Mouse (Mus musculus) liver (tissue): ENCODE results near the gene Hip1r.

Experiments used
- DNase-seq: peaks from one replicate; pipeline ENCODE4 v3.0.0-alpha.2; 2020; ENCODE audit warnings: mixed read lengths

Hip1r gene

GRCm38 (mm10) chr5:123997811-123998210 is 24.4 kb downstream of the Hip1r start:
- no peak for DNase-seq

- no peak for DNase-seq
These were observed 24.9 kb downstream of the Hip1r start for GRCm38 (mm10) chr5:123998370-123998769.

GRCm38 (mm10) chr5:124000824-124001223 is 27.4 kb downstream of the Hip1r start:
- peak; percentile 90 for DNase-seq

- no peak for DNase-seq
These were observed 27.8 kb downstream of the Hip1r start for GRCm38 (mm10) chr5:124001274-124001673.

- DNase-seq = no peak
These were observed 29.4 kb downstream of the Hip1r start for GRCm38 (mm10) chr5:124002876-124003275.

GRCm38 (mm10) chr5:124003375-124003774 is 29.9 kb downstream of the Hip1r start:
- no peak for DNase-seq

GRCm38 (mm10) chr5:124004356-124005150 is 31.1 kb downstream of the Hip1r start:
- DNase-seq = no peak

GRCm38 (mm10) chr5:124005151-124005500 is 31.7 kb downstream of the Hip1r start:
- no peak for DNase-seq

- no peak for DNase-seq
These were observed 32.2 kb downstream of the Hip1r start for GRCm38 (mm10) chr5:124005591-124005990.

- no peak for DNase-seq
These were observed 32.9 kb downstream of the Hip1r start for GRCm38 (mm10) chr5:124006082-124006873.

GRCm38 (mm10) chr5:124006891-124007491 is 33.6 kb downstream of the Hip1r start:
- DNase-seq = no peak

- DNase-seq = peak; percentile 58
These were observed 36.6 kb downstream of the Hip1r start for GRCm38 (mm10) chr5:124010077-124010476.

- DNase-seq = peak; percentile 87
These were observed 37.7 kb downstream of the Hip1r start for GRCm38 (mm10) chr5:124010910-124011655.

- no peak for DNase-seq
These were observed 38.5 kb downstream of the Hip1r start for GRCm38 (mm10) chr5:124011927-124012326.

GRCm38 (mm10) chr5:124012885-124013284 is 39.5 kb downstream of the Hip1r start:
- no peak for DNase-seq

GRCm38 (mm10) chr5:124013747-124014146 is 40.3 kb downstream of the Hip1r start:
- no peak for DNase-seq

GRCm38 (mm10) chr5:124014180-124014579 is 40.8 kb downstream of the Hip1r start:
- no peak for DNase-seq

GRCm38 (mm10) chr5:124014791-124015251 is 41.4 kb downstream of the Hip1r start:
- DNase-seq = no peak

GRCm38 (mm10) chr5:124015727-124016126 is 42.3 kb downstream of the Hip1r start:
- no peak for DNase-seq

GRCm38 (mm10) chr5:124016291-124016821 is 42.9 kb downstream of the Hip1r start:
- DNase-seq = no peak

- no peak for DNase-seq
These were observed 44.5 kb downstream of the Hip1r start for GRCm38 (mm10) chr5:124017941-124018340.

- no peak for DNase-seq
These were observed 45.2 kb downstream of the Hip1r start for GRCm38 (mm10) chr5:124018651-124019050.
